ENCODE assay signal across 11 mouse cellular contexts in the genomic region with DNA sequence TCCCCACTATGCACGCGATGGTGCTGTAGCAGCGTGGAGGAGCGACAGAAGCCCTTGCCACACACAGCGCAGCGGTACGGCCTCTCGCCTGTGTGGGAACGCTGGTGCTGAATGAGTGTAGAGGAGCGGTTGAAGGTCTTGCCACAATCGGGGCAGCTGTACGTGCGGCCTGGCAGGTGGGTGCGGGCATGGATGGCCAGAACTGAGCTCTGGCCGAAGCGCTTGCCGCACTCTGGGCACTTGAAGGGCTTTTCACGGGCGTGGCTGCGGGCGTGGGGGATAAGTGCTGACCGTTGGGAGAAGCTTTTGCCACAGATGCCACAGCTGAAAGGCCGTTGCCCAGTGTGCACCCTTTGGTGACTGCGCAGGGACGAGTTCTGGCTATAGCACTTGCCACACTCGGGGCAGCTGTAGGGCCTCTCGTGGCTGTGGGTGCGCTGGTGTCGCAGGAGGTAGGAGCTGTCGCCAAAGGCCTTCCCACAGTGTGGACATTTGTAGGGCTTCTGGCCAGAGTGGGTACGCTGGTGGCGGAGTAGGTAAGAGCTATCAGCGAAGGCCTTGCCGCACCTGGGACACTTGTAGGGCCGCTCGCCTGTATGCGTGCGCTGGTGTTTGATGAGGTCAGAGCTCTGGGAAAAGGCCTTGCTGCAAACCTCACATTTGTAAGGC. TPM values are rescaled to one million over a fixed set of nuclear protein-coding genes. Genes with fewer than 3 reads are reported as not detected.
A peak's percentile ranks its signal among the peaks of the same experiment; 100 is the strongest.
DNase-seq lines count a peak whose midpoint lies in the region; ATAC-seq and TF ChIP-seq lines count a peak whose summit lies in the region.
"Had no signal": no experiment of that assay in that cellular context is flagged by ENCODE, and none has a peak within 500 bp of the region (broad histone marks: within the 10 kb centered on the region; RNA-seq: fewer than 3 reads in every experiment).

No protein-coding gene starts in this region.

- H3K27me3 ChIP-seq in cerebellum, adult 2 months (ENCODE audit: control insufficient read depth, insufficient read depth, low read length), result no peaks in the 10 kb centered on the region
- no peaks in the 10 kb centered on the region for H3K27me3 ChIP-seq in midbrain, embryonic 12.5 days
- H3K27me3 ChIP-seq in midbrain, postnatal 0 days (ENCODE audit: insufficient read depth, low read length), result no peaks in the 10 kb centered on the region
- H3K27me3 ChIP-seq in limb, embryonic 10.5 days (ENCODE audit: low read depth, poor library complexity, severe bottlenecking), result no peaks in the 10 kb centered on the region
- H3K27me3 ChIP-seq: lung, embryonic 15.5 days had no signal

- WGBS in cerebellum, adult 2 months, result 89% methylated on average over 38 of the region's 38 CpGs
- 95% methylated on average over 38 of the region's 38 CpGs for WGBS in midbrain, embryonic 12.5 days
- WGBS in midbrain, postnatal 0 days, result 95% methylated on average over 38 of the region's 38 CpGs
- 94% methylated on average over 38 of the region's 38 CpGs for WGBS in limb, embryonic 10.5 days

- no peak for TF ChIP-seq CTCF in cerebellum, adult 2 months (IDR thresholded peaks at IDR 0.05; ENCODE audit: borderline replicate concordance, insufficient read depth, low read depth, low read length)
- no peak for TF ChIP-seq CTCF in midbrain, postnatal 0 days (IDR thresholded peaks at IDR 0.05)

- H3K9me3 ChIP-seq in midbrain, embryonic 12.5 days, result no peaks in the 10 kb centered on the region
- H3K9me3 ChIP-seq in midbrain, postnatal 0 days (ENCODE audit: low read length), result no peaks in the 10 kb centered on the region
- H3K9me3 ChIP-seq in limb, embryonic 10.5 days (replicated peaks), result no peaks in the 10 kb centered on the region
- H3K9me3 ChIP-seq: lung, embryonic 15.5 days had no signal

- peak; percentile 20 to 21 for DNase-seq in cerebellum, adult 2 months
- no peak for DNase-seq in cerebellum, postnatal 10 days
- DNase-seq in kidney, adult 11 months, result peak; percentile 23
- no peak for DNase-seq in kidney, postnatal 4 days
- DNase-seq in midbrain, postnatal 0 days (ENCODE audit: low spot score), result no peak
- no peak for DNase-seq in limb, embryonic 10.5 days (ENCODE audit: low spot score)
- no peak for DNase-seq in urinary bladder, adult 18-20 months (ENCODE audit: low spot score in 2 of 2)
- DNase-seq: kidney, postnatal 10 days; right cerebral cortex, postnatal 14 days had no signal

- H3K9ac ChIP-seq in midbrain, embryonic 12.5 days (replicated peaks), result no peak overlapping the region
- no peak overlapping the region for H3K9ac ChIP-seq in midbrain, postnatal 0 days (replicated peaks; ENCODE audit: low read length, poor library complexity, severe bottlenecking)

- H3K27ac ChIP-seq in cerebellum, adult 2 months (ENCODE audit: insufficient read depth, low read length), result no peak overlapping the region
- no peak overlapping the region for H3K27ac ChIP-seq in midbrain, embryonic 12.5 days (replicated peaks)
- no peak overlapping the region for H3K27ac ChIP-seq in midbrain, postnatal 0 days (ENCODE audit: low read depth, low read length)
- no peak overlapping the region for H3K27ac ChIP-seq in limb, embryonic 10.5 days
- H3K27ac ChIP-seq: lung, embryonic 15.5 days had no signal

- no peak for ATAC-seq in midbrain, embryonic 12.5 days (ENCODE audit: low FRiP score, low read depth)
- no peak for ATAC-seq in midbrain, postnatal 0 days (ENCODE audit: low FRiP score)

- H3K36me3 ChIP-seq in midbrain, embryonic 12.5 days, result peaks cover 24% of the 10 kb centered on the region
- peaks cover 7% of the 10 kb centered on the region; the same call in 1 of the 2 replicates for H3K36me3 ChIP-seq in midbrain, postnatal 0 days (ENCODE audit: insufficient read depth, low read length)
- peaks cover 39% of the 10 kb centered on the region for H3K36me3 ChIP-seq in limb, embryonic 10.5 days

- no peak for TF ChIP-seq POLR2A in cerebellum, adult 2 months (IDR thresholded peaks at IDR 0.05; ENCODE audit: borderline replicate concordance, insufficient read depth, low read length)

- H3K4me3 ChIP-seq in cerebellum, adult 2 months (replicated peaks; ENCODE audit: insufficient read depth, low read depth, low read length), result no peak overlapping the region
- H3K4me3 ChIP-seq in midbrain, embryonic 12.5 days, result 0 out of 2 replicates have a peak overlapping the region, but pooled peaks have one; percentile 95
- H3K4me3 ChIP-seq in midbrain, postnatal 0 days (ENCODE audit: low read depth, low read length), result no peak overlapping the region
- 0 out of 2 replicates have a peak overlapping the region, but pooled peaks have one; percentile 14 for H3K4me3 ChIP-seq in limb, embryonic 10.5 days

- H3K4me2 ChIP-seq in midbrain, embryonic 12.5 days (replicated peaks), result no peak overlapping the region
- no peak overlapping the region for H3K4me2 ChIP-seq in midbrain, postnatal 0 days (ENCODE audit: low read depth, low read length, poor library complexity, severe bottlenecking)

- peaks cover 3% of the 10 kb centered on the region for H3K4me1 ChIP-seq in cerebellum, adult 2 months (ENCODE audit: control insufficient read depth, insufficient read depth, low read length)
- peaks cover 13% of the 10 kb centered on the region for H3K4me1 ChIP-seq in midbrain, embryonic 12.5 days
- peaks cover 3% of the 10 kb centered on the region for H3K4me1 ChIP-seq in midbrain, postnatal 0 days (ENCODE audit: insufficient read depth, low read length)
- peaks cover 33% of the 10 kb centered on the region for H3K4me1 ChIP-seq in limb, embryonic 10.5 days

RNA-seq across cellular contexts. Expression of a gene that starts 1.9 kb away (rescaled TPM):
- 21.2 TPM in 2 replicates for polyA plus RNA-seq in cerebellum, adult 2 months (2012; rRNA removed)
- 20.5 and 22.3 TPM in 2 replicates for polyA plus RNA-seq in midbrain, embryonic 12.5 days (2016; fragmentation: Nextera tagmentation; extraction: Ambion mirVana)
- total RNA-seq in midbrain, postnatal 0 days (2014; rRNA removed), result 47.2 and 56.3 TPM in 2 replicates
- polyA plus RNA-seq in midbrain, postnatal 0 days (2015; fragmentation: Nextera tagmentation; extraction: Ambion mirVana), result 12.7 and 14.9 TPM in 2 replicates
- polyA plus RNA-seq in limb, embryonic 10.5 days (2016; fragmentation: Nextera tagmentation; extraction: Ambion mirVana), result 23.1 and 23.8 TPM in 2 replicates

RNA-seq across cellular contexts. Expression of a gene that starts 32.4 kb away (rescaled TPM):
- 8.2 and 8.6 TPM in 2 replicates for polyA plus RNA-seq in cerebellum, adult 2 months (2012; rRNA removed)
- polyA plus RNA-seq in midbrain, embryonic 12.5 days (2016; fragmentation: Nextera tagmentation; extraction: Ambion mirVana), result 9.0 and 10.2 TPM in 2 replicates
- 8.3 and 8.6 TPM in 2 replicates for total RNA-seq in midbrain, postnatal 0 days (2014; rRNA removed)
- 4.0 and 5.8 TPM in 2 replicates for polyA plus RNA-seq in midbrain, postnatal 0 days (2015; fragmentation: Nextera tagmentation; extraction: Ambion mirVana)
- polyA plus RNA-seq in limb, embryonic 10.5 days (2016; fragmentation: Nextera tagmentation; extraction: Ambion mirVana), result 7.9 and 9.5 TPM in 2 replicates

RNA-seq across cellular contexts. Expression of a gene that starts 43.5 kb away (rescaled TPM):
- polyA plus RNA-seq in cerebellum, adult 2 months (2012; rRNA removed), result 3.9 and 4.4 TPM in 2 replicates
- 5.8 and 7.2 TPM in 2 replicates for polyA plus RNA-seq in midbrain, embryonic 12.5 days (2016; fragmentation: Nextera tagmentation; extraction: Ambion mirVana)
- 4.0 and 4.1 TPM in 2 replicates for total RNA-seq in midbrain, postnatal 0 days (2014; rRNA removed)
- 1.4 and 2.0 TPM in 2 replicates for polyA plus RNA-seq in midbrain, postnatal 0 days (2015; fragmentation: Nextera tagmentation; extraction: Ambion mirVana)
- polyA plus RNA-seq in limb, embryonic 10.5 days (2016; fragmentation: Nextera tagmentation; extraction: Ambion mirVana), result 5.2 and 7.2 TPM in 2 replicates

RNA-seq across cellular contexts. Expression of a gene that starts 47.4 kb away (rescaled TPM):
- polyA plus RNA-seq in cerebellum, adult 2 months (2012; rRNA removed), result 0.87 and 1.4 TPM in 2 replicates
- 0.46 and 0.52 TPM in 2 replicates for polyA plus RNA-seq in midbrain, embryonic 12.5 days (2016; fragmentation: Nextera tagmentation; extraction: Ambion mirVana)
- total RNA-seq in midbrain, postnatal 0 days (2014; rRNA removed), result 0.49 and 0.61 TPM in 2 replicates
- 0.22 TPM in 2 replicates for polyA plus RNA-seq in midbrain, postnatal 0 days (2015; fragmentation: Nextera tagmentation; extraction: Ambion mirVana)
- 0.46 and 0.69 TPM in 2 replicates for polyA plus RNA-seq in limb, embryonic 10.5 days (2016; fragmentation: Nextera tagmentation; extraction: Ambion mirVana)

RNA-seq across cellular contexts. Expression of a gene that starts 49.9 kb away (rescaled TPM):
- polyA plus RNA-seq in cerebellum, adult 2 months (2012; rRNA removed), result 4.8 and 5.9 TPM in 2 replicates
- polyA plus RNA-seq in midbrain, embryonic 12.5 days (2016; fragmentation: Nextera tagmentation; extraction: Ambion mirVana), result 6.9 and 7.1 TPM in 2 replicates
- total RNA-seq in midbrain, postnatal 0 days (2014; rRNA removed), result 8.5 and 9.1 TPM in 2 replicates
- polyA plus RNA-seq in midbrain, postnatal 0 days (2015; fragmentation: Nextera tagmentation; extraction: Ambion mirVana), result 1.4 and 1.9 TPM in 2 replicates
- 5.7 and 7.0 TPM in 2 replicates for polyA plus RNA-seq in limb, embryonic 10.5 days (2016; fragmentation: Nextera tagmentation; extraction: Ambion mirVana)

Comparison
In these comparisons a context has a peak if more than half of its experiments do, and no peak if none do; other contexts are left out.
1. DNase-seq: peak in cerebellum, adult 2 months (2 of 2) and kidney, adult 11 months (single experiment); none in cerebellum, postnatal 10 days (0 of 2), kidney, postnatal 4 days (0 of 2), midbrain, postnatal 0 days (single experiment), limb, embryonic 10.5 days (single experiment) and urinary bladder, adult 18-20 months (0 of 2).
2. H3K4me3 ChIP-seq: peak in midbrain, embryonic 12.5 days (single experiment) and limb, embryonic 10.5 days (single experiment); none in cerebellum, adult 2 months (single experiment) and midbrain, postnatal 0 days (single experiment).